Mouse (Mus musculus): ENCODE measurements around the gene Ints4. TPM values are rescaled to one million over a fixed set of nuclear protein-coding genes. Genes with fewer than 3 reads are reported as not detected.

The Ints4 gene
- polyA plus RNA-seq, 1 experiment from 2014 or later, result 45.7 TPM

DNA sequence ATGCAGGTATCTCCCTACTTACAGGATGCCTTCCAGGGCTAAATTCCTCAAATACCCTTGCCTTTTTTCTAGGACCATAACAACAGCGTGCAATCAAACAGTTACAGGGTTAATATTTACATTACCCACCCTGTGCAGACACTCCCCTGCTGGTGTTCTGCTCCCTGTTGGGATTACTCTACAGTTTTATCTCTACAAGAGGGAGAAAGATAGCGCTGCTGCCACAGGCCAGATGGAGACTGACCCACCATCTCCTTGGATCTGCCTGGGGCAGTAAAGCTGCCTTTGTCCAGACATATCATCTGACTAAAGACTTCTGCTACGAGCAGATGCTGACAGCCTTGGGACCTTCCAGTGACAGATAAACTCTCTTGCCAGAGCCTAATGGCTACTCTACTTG lies 109.7 kb downstream of the Ints4 start:
- H3K4me3 ChIP-seq (ENCODE audit: low read depth, low read length), result no peak overlapping the region
- no peaks in the 10 kb centered on the region for H3K36me3 ChIP-seq (ENCODE audit: control insufficient read depth, insufficient read depth, low read length)
- H3K9ac ChIP-seq (replicated peaks; ENCODE audit: low read depth, low read length), result no peak overlapping the region
- peak overlapping the region; percentile 18; the same call in 1 of the 2 replicates for H3K27ac ChIP-seq (ENCODE audit: low read depth, low read length)
- no peak overlapping the region for H3K4me2 ChIP-seq (ENCODE audit: low read depth, low read length)
- no peak for ATAC-seq (ENCODE audit: low read depth)
- WGBS, result 19% methylated on average over 3 of the region's 3 CpGs
- H3K27me3 ChIP-seq (ENCODE audit: control insufficient read depth, insufficient read depth, low read length), result no peaks in the 10 kb centered on the region
- no peaks in the 10 kb centered on the region for H3K9me3 ChIP-seq (ENCODE audit: control insufficient read depth, low read length)
- peaks cover 8% of the 10 kb centered on the region for H3K4me1 ChIP-seq (ENCODE audit: control insufficient read depth, insufficient read depth, low read length)

Other genes with a start within 250 kb of the Ints4 start
- gene Usp35, start 148.9 kb upstream of the Ints4 start, polyA plus RNA-seq (2014; fragmentation: Nextera tagmentation; extraction: Ambion mirVana), result 4.6 and 5.1 TPM in 2 replicates
- gene Kctd21, start 148.6 kb upstream of the Ints4 start, polyA plus RNA-seq (2014; fragmentation: Nextera tagmentation; extraction: Ambion mirVana), result 7.5 and 9.8 TPM in 2 replicates
- 9.6 and 12.0 TPM in 2 replicates for gene Alg8, start 109.3 kb upstream of the Ints4 start, polyA plus RNA-seq (2014; fragmentation: Nextera tagmentation; extraction: Ambion mirVana)
- 490 and 530 TPM in 2 replicates for gene Ndufc2, start 81.0 kb upstream of the Ints4 start, polyA plus RNA-seq (2014; fragmentation: Nextera tagmentation; extraction: Ambion mirVana)
- 1.3 and 1.4 TPM in 2 replicates for gene Thrsp, start 63.2 kb upstream of the Ints4 start, polyA plus RNA-seq (2014; fragmentation: Nextera tagmentation; extraction: Ambion mirVana)
- 2.1 and 2.5 TPM in 2 replicates for gene Kctd14, start 29.6 kb upstream of the Ints4 start, polyA plus RNA-seq (2014; fragmentation: Nextera tagmentation; extraction: Ambion mirVana)
- gene Aamdc, start 98.5 kb downstream of the Ints4 start, polyA plus RNA-seq (2014; fragmentation: Nextera tagmentation; extraction: Ambion mirVana), result 45.4 and 55.0 TPM in 2 replicates
- 29.3 and 30.7 TPM in 2 replicates for gene Rsf1, start 98.9 kb downstream of the Ints4 start, polyA plus RNA-seq (2014; fragmentation: Nextera tagmentation; extraction: Ambion mirVana)
- 187 and 197 TPM in 2 replicates for gene Clns1a, start 215.7 kb downstream of the Ints4 start, polyA plus RNA-seq (2014; fragmentation: Nextera tagmentation; extraction: Ambion mirVana)

Measured in neural tube, embryonic 14.5 days (tissue).